Mouse (Mus musculus) liver, embryonic 14.5 days (tissue): ENCODE measurements around the gene Prkn. TPM values are rescaled to one million over a fixed set of nuclear protein-coding genes. Genes with fewer than 3 reads are reported as not detected.

Experiments used
- ATAC-seq: fragments of 200-750 bp; cut with Nextera tagmentation; 2 replicates; pipeline ENCODE4 v1.8.0; 2017; ENCODE audit warnings: moderate number of reproducible peaks, mild to moderate bottlenecking, moderate library complexity; ENCODE audit not compliant: insufficient read depth
- DNase-seq, 3 experiments: peaks; one replicate each; pipeline ENCODE4 v3.0.0-alpha.2; 2012 to 2013; ENCODE audit warnings: low read depth in 3 of 3, low spot score in 3 of 3
- H3K27ac ChIP-seq: fragments of 300-500 bp; sonication (generic); 2 replicates; pipeline ENCODE4 v1.5.1; 2014; ENCODE audit warnings: moderate library complexity, mild to moderate bottlenecking, control low read depth, inconsistent platforms
- H3K27me3 ChIP-seq: fragments of 300-500 bp; sonication (generic); 2 replicates; pipeline ENCODE4 v1.6.1; 2014; ENCODE audit warnings: mild to moderate bottlenecking, low read length, moderate library complexity; ENCODE audit not compliant: control insufficient read depth, insufficient read depth
- H3K36me3 ChIP-seq: fragments of 300-500 bp; sonication (generic); replicated peaks from 2 replicates; pipeline ENCODE4 v1.6.1; 2014; ENCODE audit warnings: low read depth; ENCODE audit not compliant: control insufficient read depth, insufficient read depth
- H3K4me1 ChIP-seq, 2 experiments: fragments of 200-500 bp in 1 of 2; fragments of 300-500 bp in 1 of 2; sonication (generic) in 1 of 2; replicated peaks; 2 replicates each; pipeline ENCODE4 v1.6.1; 2012 to 2014; ENCODE audit warnings: antibody characterized with exemption in 1 of 2, inconsistent platforms in 1 of 2, low read length in 1 of 2; ENCODE audit not compliant: control insufficient read depth in 2 of 2, insufficient read depth in 2 of 2
- H3K4me2 ChIP-seq: fragments of 300-500 bp; sonication (generic); 2 replicates; pipeline ENCODE4 v1.6.1; 2014; ENCODE audit warnings: low read depth, mild to moderate bottlenecking, control low read depth, moderate library complexity
- H3K4me3 ChIP-seq, 2 experiments: fragments of 200-500 bp in 1 of 2; fragments of 300-500 bp in 1 of 2; sonication (generic) in 1 of 2; 2 replicates each; pipeline ENCODE4 v1.5.1; 2012 to 2014; ENCODE audit warnings: low read depth in 2 of 2, low read length in 2 of 2, mild to moderate bottlenecking in 2 of 2, control low read depth in 1 of 2, inconsistent platforms in 1 of 2, moderate library complexity in 1 of 2; ENCODE audit not compliant: insufficient read depth in 1 of 2
- H3K9ac ChIP-seq: fragments of 300-500 bp; sonication (generic); replicated peaks from 2 replicates; pipeline ENCODE4 v1.6.1; 2014; ENCODE audit warnings: mild to moderate bottlenecking, control low read depth, moderate library complexity
- H3K9me3 ChIP-seq: fragments of 300-500 bp; sonication (generic); 2 replicates; pipeline ENCODE4 v1.6.1; 2016; ENCODE audit warnings: low read length, mixed read lengths; ENCODE audit not compliant: control insufficient read depth
- CTCF ChIP-seq: IDR thresholded peaks from 2 replicates; pipeline ENCODE4 v1.5.1; 2016; ENCODE audit warnings: antibody characterized with exemption, low read depth, control low read depth
- EP300 ChIP-seq: IDR thresholded peaks from 2 replicates; pipeline ENCODE4 v1.6.1; 2016; ENCODE audit warnings: antibody characterized with exemption, low read depth
- WGBS: fragments of 180-500 bp; shearing (Covaris S2); extraction: QIAGEN DNeasy Blood & Tissue Kit; methylation state at CpG from one replicate; pipeline ENCODE4 v1.1.7; 2014; ENCODE audit not compliant: insufficient replicate concordance; 5-methylcytosine and 5-hydroxymethylcytosine counted together
- polyA plus RNA-seq, 2 experiments: library from polyadenylated mRNA; depleted of rRNA in 1 of 2; stranded (reverse) in 1 of 2; unstranded in 1 of 2; fragments of >200 nt; fragmentation: Nextera tagmentation in 1 of 2; extraction: Ambion mirVana in 1 of 2; gene quantifications; 2 replicates each; pipeline versions ENCODE4 v1.2.1 to v1.2.3; 2012 to 2014

The Prkn gene
- polyA plus RNA-seq, 2 experiments = 0.17 to 0.61 TPM

GRCm38 (mm10) chr17:11912872-11913365 is 1072.7 kb downstream of the Prkn start:
- no peak overlapping the region for H3K27ac ChIP-seq
- peaks cover 8% of the 10 kb centered on the region for H3K27me3 ChIP-seq
- 5% methylated on average over 19 of the region's 19 CpGs for WGBS
- DNase-seq (no peak), ATAC-seq (no peak)
- no peak overlapping the region for H3K9ac ChIP-seq
- H3K4me3 ChIP-seq = no peak overlapping the region
- no peak for TF ChIP-seq CTCF
- TF ChIP-seq EP300 = no peak
- no peaks in the 10 kb centered on the region for H3K4me1 ChIP-seq
- H3K9me3 ChIP-seq = no peaks in the 10 kb centered on the region
- no peak overlapping the region for H3K4me2 ChIP-seq
- no peaks in the 10 kb centered on the region for H3K36me3 ChIP-seq

- Histone ChIP-seq H3K4me2 (no peak overlapping the region), H3K9ac (no peak overlapping the region), H3K27me3 (peaks cover 8% of the 10 kb centered on the region), H3K4me1 (no peaks in the 10 kb centered on the region), H3K27ac (no peak overlapping the region), H3K36me3 (no peaks in the 10 kb centered on the region), H3K4me3 (no peak overlapping the region), H3K9me3 (no peaks in the 10 kb centered on the region)
- 10% methylated on average over 8 of the region's 8 CpGs for WGBS
- no peak for DNase-seq
- no peak for ATAC-seq
- TF ChIP-seq CTCF = no peak
- TF ChIP-seq EP300 = no peak
These were observed 1073.4 kb downstream of the Prkn start for GRCm38 (mm10) chr17:11913620-11914019.

DNA sequence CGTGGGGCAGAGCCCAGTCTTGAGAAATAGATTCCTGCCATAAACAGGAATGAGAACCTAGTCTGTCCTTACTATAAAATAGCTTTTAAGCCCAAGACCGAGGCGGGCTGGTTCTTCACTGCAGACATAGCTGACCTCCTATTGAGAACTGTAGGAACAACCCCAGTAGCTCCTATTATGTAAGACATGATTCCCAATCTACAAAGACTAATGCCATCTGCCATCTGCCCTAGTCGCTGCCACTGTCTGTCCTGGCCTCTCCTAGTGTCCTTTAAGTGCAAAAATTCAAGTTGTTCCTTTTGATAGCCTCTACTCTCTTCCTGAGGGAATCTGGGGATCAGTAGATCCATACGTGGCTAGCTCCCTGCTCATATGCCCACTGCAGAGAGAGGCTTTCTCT is 1074.3 kb downstream of the Prkn start:
- WGBS = 39% methylated on average over 5 of the region's 5 CpGs

GRCm38 (mm10) chr17:11918123-11918801 is 1078.1 kb downstream of the Prkn start:
- DNase-seq (no peak), ATAC-seq (no peak)
- Histone ChIP-seq H3K9me3 (no peaks in the 10 kb centered on the region), H3K27me3 (no peaks in the 10 kb centered on the region; the same call in 1 of the 2 replicates), H3K4me1 (no peaks in the 10 kb centered on the region), H3K9ac (no peak overlapping the region), H3K4me3 (no peak overlapping the region), H3K36me3 (no peaks in the 10 kb centered on the region), H3K27ac (no peak overlapping the region), H3K4me2 (no peak overlapping the region)
- WGBS = 40% methylated on average over 12 of the region's 12 CpGs
- TF ChIP-seq CTCF = peak; percentile 36
- no peak for TF ChIP-seq EP300

More for the DNA sequence above, 1074.3 kb downstream of the Prkn start:
- no peaks in the 10 kb centered on the region for H3K9me3 ChIP-seq
- TF ChIP-seq CTCF = no peak
- TF ChIP-seq EP300 = no peak
- H3K9ac ChIP-seq = no peak overlapping the region
- no peaks in the 10 kb centered on the region for H3K36me3 ChIP-seq
- H3K27ac ChIP-seq = no peak overlapping the region
- no peak overlapping the region for H3K4me3 ChIP-seq
- no peaks in the 10 kb centered on the region for H3K4me1 ChIP-seq
- no peak for DNase-seq
- H3K4me2 ChIP-seq = no peak overlapping the region
- ATAC-seq = no peak
- peaks cover 8% of the 10 kb centered on the region for H3K27me3 ChIP-seq

DNA sequence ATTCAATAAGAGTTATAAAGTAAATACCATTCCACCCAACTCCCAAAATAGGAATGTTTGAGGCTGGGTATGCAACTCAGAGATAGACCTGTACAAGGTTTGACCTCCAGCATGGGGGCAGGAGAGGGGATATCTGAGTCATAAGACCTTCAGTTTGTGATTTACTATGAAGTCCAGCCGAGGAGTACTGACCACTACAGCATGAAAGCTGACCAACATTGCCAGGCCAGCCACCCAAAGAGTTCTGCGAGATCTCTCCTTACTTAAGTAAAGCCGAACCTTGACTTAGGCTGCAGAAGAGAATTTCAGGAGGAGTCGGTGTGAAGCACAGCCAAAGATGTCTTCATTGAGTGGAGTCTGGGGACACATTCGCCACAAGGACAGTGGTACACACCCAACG is 1079.4 kb downstream of the Prkn start:
- Histone ChIP-seq H3K27ac (no peak overlapping the region), H3K36me3 (no peaks in the 10 kb centered on the region), H3K4me3 (no peak overlapping the region), H3K27me3 (no peaks in the 10 kb centered on the region), H3K4me2 (no peak overlapping the region), H3K9me3 (no peaks in the 10 kb centered on the region), H3K4me1 (no peaks in the 10 kb centered on the region), H3K9ac (no peak overlapping the region)
- DNase-seq (no peak), ATAC-seq (no peak)
- TF ChIP-seq CTCF = no peak
- 57% methylated on average over 6 of the region's 6 CpGs for WGBS
